Mouse (Mus musculus) brain, embryonic 14.5 days (tissue): Measurements from ENCODE around the gene Gpam. TPM values are rescaled to one million over a fixed set of nuclear protein-coding genes. Genes with fewer than 3 reads are reported as not detected.

Source experiments
- DNase-seq: peaks from one replicate; pipeline ENCODE4 v3.0.0-alpha.2; 2011; ENCODE audit warnings: low read depth
- CTCF ChIP-seq: fragments of 200-500 bp; IDR thresholded peaks from 2 replicates; pipeline ENCODE4 v1.5.1; 2012; ENCODE audit warnings: inconsistent platforms, mild to moderate bottlenecking, moderate library complexity, borderline replicate concordance; ENCODE audit not compliant: insufficient read depth, insufficient read length; ENCODE audit errors: extremely low read depth
- POLR2A ChIP-seq: fragments of 200-500 bp; IDR thresholded peaks from 2 replicates; pipeline ENCODE4 v1.6.1; 2012; ENCODE audit warnings: mild to moderate bottlenecking, inconsistent platforms, borderline replicate concordance; ENCODE audit not compliant: poor library complexity, insufficient read depth, insufficient read length, severe bottlenecking; ENCODE audit errors: extremely low read depth
- polyA plus RNA-seq: library from polyadenylated mRNA; depleted of rRNA; stranded (reverse); fragments of >200 nt; gene quantifications from 2 replicates; pipeline ENCODE4 v1.2.3, GENCODE M21; 2012; rRNA removed

Gpam gene
- polyA plus RNA-seq, 1 experiment: 30.5 TPM

DNA sequence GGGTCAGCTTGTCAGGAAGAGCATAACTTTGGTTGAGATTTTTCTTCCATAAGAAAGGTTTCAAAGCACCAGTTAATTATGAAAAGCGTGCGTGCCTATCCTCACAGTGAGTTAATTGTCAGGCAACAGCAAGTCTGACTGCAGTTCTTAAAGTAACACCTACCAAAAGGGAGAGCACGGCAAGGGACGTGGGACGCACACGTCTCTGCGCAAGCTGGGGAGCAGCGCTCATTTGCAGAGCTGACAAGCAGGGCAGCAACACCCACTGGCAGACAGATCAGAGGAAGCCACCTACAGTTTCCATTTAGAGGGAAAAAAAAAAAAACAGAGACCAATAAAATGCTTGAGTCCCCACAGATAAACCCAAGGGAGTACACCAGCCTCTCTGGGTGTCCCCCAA, 58.0 kb downstream of the Gpam start:
- TF ChIP-seq CTCF: no peak
- no peak for TF ChIP-seq POLR2A
- no peak for DNase-seq

GRCm38 (mm10) chr19:55063272-55063671, 63.8 kb downstream of the Gpam start:
- TF ChIP-seq CTCF (no peak), POLR2A (no peak)
- DNase-seq: peak; percentile 47

DNA sequence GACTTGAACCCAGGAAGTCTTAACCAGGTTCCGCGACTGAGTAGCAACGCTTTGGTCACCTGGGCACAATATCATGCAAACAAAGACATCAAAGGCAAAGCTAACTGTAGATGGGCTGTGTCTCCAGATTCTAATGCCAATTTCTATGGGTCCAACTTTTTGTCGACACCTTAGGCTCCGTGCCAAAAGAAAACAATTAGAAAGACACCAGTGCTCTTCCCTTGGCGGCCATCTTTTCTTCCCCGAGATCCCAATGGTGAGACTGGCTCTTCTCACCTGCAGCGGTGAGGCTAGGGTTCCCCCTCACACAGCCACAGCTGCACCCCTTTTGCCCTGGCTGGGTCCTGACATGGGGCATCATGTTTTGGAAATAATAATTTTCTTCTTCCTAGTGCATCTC, 64.5 kb downstream of the Gpam start:
- TF ChIP-seq CTCF (no peak), POLR2A (no peak)
- no peak for DNase-seq

DNA sequence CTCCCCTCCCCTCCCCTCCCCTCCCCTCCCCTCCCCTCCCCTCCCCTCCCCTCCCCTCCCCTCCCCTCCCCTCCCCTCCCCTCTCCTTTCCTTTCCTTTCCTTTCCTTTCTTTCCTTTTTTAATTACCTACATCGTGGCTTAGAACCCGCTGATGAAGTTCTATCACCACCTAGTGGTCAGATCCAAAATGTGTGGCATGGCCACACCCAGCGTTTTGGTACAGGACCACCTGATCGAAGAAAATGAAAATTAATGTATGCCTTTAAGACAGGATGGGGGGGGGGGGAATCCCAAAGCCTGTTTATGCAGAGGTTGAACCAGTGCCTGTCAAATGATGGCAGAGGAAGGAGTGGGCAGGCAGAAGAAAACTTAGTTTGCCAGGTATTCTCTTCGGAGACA, 65.1 kb downstream of the Gpam start:
- TF ChIP-seq CTCF: peak; percentile 77; the same call in 1 of the 2 replicates
- TF ChIP-seq POLR2A: no peak
- peak; percentile 85 for DNase-seq

DNA sequence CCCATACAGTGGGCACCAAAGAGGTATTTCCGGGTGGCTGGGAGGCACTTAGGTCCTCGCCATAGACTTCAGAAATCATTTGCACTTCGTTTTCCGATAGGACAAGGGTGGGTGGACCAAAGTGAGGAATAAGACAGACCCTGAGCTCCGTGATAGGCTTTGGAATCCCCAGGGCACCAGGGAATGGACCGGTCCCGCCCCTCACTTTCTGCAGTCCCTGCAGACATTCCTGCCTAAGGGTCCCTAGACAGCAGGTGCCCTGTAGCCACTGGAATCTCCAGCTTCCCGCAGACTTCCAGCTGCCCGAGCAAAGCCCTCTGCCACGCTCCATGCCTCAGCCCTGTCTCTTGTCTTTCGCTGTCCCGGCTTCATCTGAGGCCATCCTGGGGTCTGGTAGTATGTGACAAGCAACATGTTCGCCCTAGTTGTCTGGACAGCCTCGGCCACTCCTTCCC, 65.6 kb downstream of the Gpam start:
- peak; percentile 44 for DNase-seq
- TF ChIP-seq CTCF: no peak
- TF ChIP-seq POLR2A: no peak

- no peak for TF ChIP-seq POLR2A
- peak; percentile 95 for TF ChIP-seq CTCF
- DNase-seq: peak; percentile 87
Measured at GRCm38 (mm10) chr19:55060964-55061363, 66.1 kb downstream of the Gpam start.

DNA sequence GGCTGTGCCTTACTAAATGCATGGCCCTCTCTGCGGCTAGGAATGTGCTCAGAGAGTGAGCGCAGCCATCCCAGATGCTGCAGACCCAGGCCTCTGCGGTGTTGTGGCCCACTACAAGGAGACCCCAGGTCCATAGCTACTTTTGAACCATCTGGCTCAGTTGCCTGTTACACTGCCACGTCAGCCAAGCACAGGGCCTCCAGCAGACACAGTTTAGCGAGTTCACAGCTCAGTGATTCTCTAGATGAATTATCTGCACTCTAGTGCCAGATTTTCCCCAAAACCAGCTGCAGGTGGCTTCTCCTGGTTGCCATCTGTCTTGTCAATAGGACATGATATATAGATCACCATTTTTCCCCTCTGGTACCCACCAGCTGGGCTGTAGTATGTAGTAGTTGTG, 69.6 kb downstream of the Gpam start:
- peak; percentile 4 for DNase-seq
- no peak for TF ChIP-seq CTCF
- TF ChIP-seq POLR2A: no peak

DNA sequence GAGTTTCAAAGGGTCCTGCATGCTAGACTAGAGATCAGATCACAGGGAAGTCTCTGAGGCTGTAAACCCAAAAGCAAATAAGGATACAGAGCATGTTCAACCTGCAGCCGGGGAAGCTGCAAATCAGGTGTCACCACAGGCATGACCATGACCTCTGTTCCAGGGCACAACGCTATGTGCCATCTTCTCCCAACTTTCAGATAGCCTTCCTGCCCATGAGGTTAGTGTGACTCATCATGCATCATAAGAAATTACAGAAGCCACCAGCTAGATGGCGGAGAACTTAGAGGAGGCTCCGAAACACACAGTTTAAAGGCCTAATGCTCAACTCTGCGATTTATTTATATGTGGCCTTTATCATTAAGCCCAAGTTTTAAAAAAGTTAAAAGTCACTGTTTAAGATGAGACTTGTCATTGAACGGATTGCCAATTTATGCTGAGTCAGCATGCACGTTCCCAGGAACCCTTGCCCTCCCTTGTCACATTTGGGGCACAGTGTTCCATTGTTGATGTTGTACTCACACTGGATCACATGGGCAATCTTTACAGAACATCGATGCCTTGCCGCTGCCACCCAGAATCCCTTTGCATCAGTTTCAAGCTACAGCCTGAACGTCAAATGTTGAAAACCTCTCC, 71.3 kb downstream of the Gpam start:
- no peak for TF ChIP-seq CTCF
- no peak for TF ChIP-seq POLR2A
- DNase-seq: no peak

- DNase-seq: no peak
- TF ChIP-seq POLR2A (no peak), CTCF (no peak)
Measured at GRCm38 (mm10) chr19:55053163-55053562, 73.9 kb downstream of the Gpam start.

DNA sequence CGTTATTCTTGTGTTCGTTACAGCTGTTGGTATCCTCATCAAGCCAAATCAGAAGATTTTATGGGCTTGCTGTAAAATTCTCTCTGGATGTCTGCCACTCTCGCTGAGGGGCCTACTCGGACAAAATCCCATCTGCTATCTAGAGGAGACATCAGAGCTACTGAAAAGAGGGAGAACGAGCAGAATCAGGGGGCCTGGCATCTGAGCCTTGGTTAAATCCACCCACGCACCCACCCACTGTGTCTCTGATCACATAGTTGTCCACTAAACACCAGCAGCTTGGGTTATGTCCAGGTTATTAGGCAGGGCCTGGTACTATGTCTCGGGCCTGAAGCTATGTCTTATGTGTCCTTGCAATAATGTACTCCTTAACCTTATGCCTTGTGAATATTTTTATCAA, 89.6 kb downstream of the Gpam start:
- DNase-seq: no peak
- TF ChIP-seq CTCF (no peak), POLR2A (no peak)

GRCm38 (mm10) chr19:55018872-55019271, 108.2 kb downstream of the Gpam start:
- TF ChIP-seq CTCF (no peak), POLR2A (no peak)
- peak; percentile 70 for DNase-seq

Other genes with a start within 250 kb of the Gpam start
- gene Tectb, start 53.5 kb upstream of the Gpam start, polyA plus RNA-seq: 0.13 and 0.18 TPM in 2 replicates
- 0.03 and 0.05 TPM in 2 replicates for gene Gucy2g, start 114.0 kb upstream of the Gpam start, polyA plus RNA-seq
- gene Acsl5, start 124.7 kb upstream of the Gpam start, polyA plus RNA-seq: 4.5 and 6.4 TPM in 2 replicates
- 21.0 and 27.6 TPM in 2 replicates for gene Zdhhc6, start 188.8 kb upstream of the Gpam start, polyA plus RNA-seq
- gene Vti1a, start 189.1 kb upstream of the Gpam start, polyA plus RNA-seq: 16.7 and 23.5 TPM in 2 replicates